Mouse (Mus musculus) limb, embryonic 14.5 days (tissue): ENCODE measurements at regions not wholly inside any gene's neighbourhood (a gene's known extent, or its start where the extent isn't known, plus 50 kb on each side); places are given as distances from the start of the nearest gene placed in this dataset.

Experiments used
- ATAC-seq: fragments of 200-750 bp; cut with Nextera tagmentation; 2 replicates; pipeline ENCODE4 v1.8.0; 2017; ENCODE audit warnings: low read depth, moderate number of reproducible peaks, moderate TSS enrichment; ENCODE audit not compliant: low FRiP score
- DNase-seq: peaks from one replicate; pipeline ENCODE4 v3.0.0-alpha.2; 2015; ENCODE audit warnings: low spot score
- H3K27ac ChIP-seq: fragments of 300-500 bp; sonication (generic); replicated peaks from 2 replicates; pipeline ENCODE4 v1.5.1; 2014; ENCODE audit warnings: low read depth, mild to moderate bottlenecking, low read length, moderate library complexity, mixed read lengths
- H3K27me3 ChIP-seq: fragments of 300-500 bp; sonication (generic); 2 replicates; pipeline ENCODE4 v1.6.1; 2014; ENCODE audit warnings: low read length, mixed read lengths; ENCODE audit not compliant: control insufficient read depth, insufficient read depth
- H3K36me3 ChIP-seq: fragments of 300-500 bp; sonication (generic); 2 replicates; pipeline ENCODE4 v1.6.1; 2014; ENCODE audit warnings: mild to moderate bottlenecking, low read length, moderate library complexity, mixed read lengths; ENCODE audit not compliant: control insufficient read depth, insufficient read depth
- H3K4me1 ChIP-seq: fragments of 300-500 bp; sonication (generic); 2 replicates; pipeline ENCODE4 v1.6.1; 2014; ENCODE audit warnings: antibody characterized with exemption, low read length, mixed read lengths; ENCODE audit not compliant: control insufficient read depth, insufficient read depth
- H3K4me2 ChIP-seq: fragments of 300-500 bp; sonication (generic); replicated peaks from 2 replicates; pipeline ENCODE4 v1.6.1; 2014; ENCODE audit warnings: low read depth, mild to moderate bottlenecking, low read length, moderate library complexity; ENCODE audit not compliant: severe bottlenecking
- H3K4me3 ChIP-seq: fragments of 300-500 bp; sonication (generic); replicated peaks from 2 replicates; pipeline ENCODE4 v1.5.1; 2014; ENCODE audit warnings: low read length
- H3K9ac ChIP-seq: fragments of 300-500 bp; sonication (generic); 2 replicates; pipeline ENCODE4 v1.6.1; 2014; ENCODE audit warnings: mild to moderate bottlenecking, low read depth, low read length, moderate library complexity; ENCODE audit not compliant: severe bottlenecking
- H3K9me3 ChIP-seq: fragments of 300-500 bp; sonication (generic); 2 replicates; pipeline ENCODE4 v1.6.1; 2016; ENCODE audit warnings: low read length; ENCODE audit not compliant: control insufficient read depth
- POLR2A ChIP-seq: fragments of 200-500 bp; IDR thresholded peaks from 2 replicates; pipeline ENCODE4 v1.8.0; 2012; ENCODE audit warnings: inconsistent platforms, mild to moderate bottlenecking, moderate library complexity, borderline replicate concordance; ENCODE audit not compliant: insufficient read depth, insufficient read length; ENCODE audit errors: extremely low read depth
- WGBS: fragments of 180-500 bp; shearing (Covaris S2); extraction: QIAGEN DNeasy Blood & Tissue Kit; methylation state at CpG from one replicate; pipeline ENCODE4 v1.1.7; 2014; 5-methylcytosine and 5-hydroxymethylcytosine counted together

DNA sequence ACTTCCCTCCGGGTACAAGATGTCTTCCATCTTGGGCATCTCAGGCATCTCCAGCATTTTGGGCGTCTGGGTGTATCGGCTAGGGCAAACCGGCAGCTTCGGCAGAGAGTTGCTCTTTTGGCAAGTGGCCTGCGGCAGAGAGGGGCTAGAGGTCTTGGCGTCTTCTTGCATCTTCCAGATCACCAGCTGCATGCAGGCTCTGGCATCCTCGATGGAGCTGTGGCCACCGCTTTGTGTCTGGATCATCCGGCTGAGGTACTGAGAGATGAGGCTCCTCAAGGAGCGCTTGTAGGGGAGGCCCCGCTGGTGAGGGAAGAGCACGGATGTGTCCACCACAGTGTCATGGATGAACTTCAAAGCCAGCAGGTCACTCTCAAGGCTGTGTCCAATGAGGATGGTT lies 59.9 kb upstream of the Supt20 start:
- no peak for TF ChIP-seq POLR2A
- 97% methylated on average over 13 of the region's 13 CpGs for WGBS

DNA sequence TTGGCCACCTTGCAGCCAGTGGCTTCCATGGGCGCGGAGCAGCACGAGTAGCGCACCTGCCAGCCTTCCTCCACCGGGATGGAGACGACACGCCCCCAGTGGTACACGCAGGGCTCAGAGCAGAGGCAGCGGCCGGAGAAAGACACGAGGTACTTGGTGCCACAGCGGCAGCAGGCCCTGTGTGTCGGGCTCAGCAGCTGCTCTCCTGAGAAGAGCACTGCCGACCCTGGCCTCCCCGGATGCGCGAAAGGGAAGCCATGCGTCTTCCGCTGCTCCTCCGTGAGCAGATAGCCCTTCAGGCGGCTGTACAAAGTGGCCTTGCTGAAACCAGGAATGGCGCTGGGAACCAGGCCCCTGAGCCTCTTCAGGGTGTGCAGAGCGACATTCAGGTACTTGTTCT lies 59.2 kb upstream of the Supt20 start:
- Histone ChIP-seq H3K4me3 (no peak overlapping the region), H3K27ac (no peak overlapping the region), H3K9ac (no peak overlapping the region), H3K4me1 (no peaks in the 10 kb centered on the region), H3K4me2 (no peak overlapping the region), H3K36me3 (no peaks in the 10 kb centered on the region), H3K27me3 (no peaks in the 10 kb centered on the region), H3K9me3 (peaks cover 9% of the 10 kb centered on the region; the same call in 1 of the 2 replicates)
- DNase-seq = no peak
- 96% methylated on average over 23 of the region's 23 CpGs for WGBS
- TF ChIP-seq POLR2A = no peak
- no peak for ATAC-seq

More for the DNA sequence above, 59.9 kb upstream of the Supt20 start:
- no peak for ATAC-seq
- H3K9ac ChIP-seq = no peak overlapping the region
- no peak overlapping the region for H3K4me3 ChIP-seq
- H3K9me3 ChIP-seq = peaks cover 9% of the 10 kb centered on the region; the same call in 1 of the 2 replicates
- DNase-seq = no peak
- no peak overlapping the region for H3K4me2 ChIP-seq
- no peaks in the 10 kb centered on the region for H3K36me3 ChIP-seq
- H3K27me3 ChIP-seq = no peaks in the 10 kb centered on the region
- H3K4me1 ChIP-seq = no peaks in the 10 kb centered on the region
- H3K27ac ChIP-seq = no peak overlapping the region

DNA sequence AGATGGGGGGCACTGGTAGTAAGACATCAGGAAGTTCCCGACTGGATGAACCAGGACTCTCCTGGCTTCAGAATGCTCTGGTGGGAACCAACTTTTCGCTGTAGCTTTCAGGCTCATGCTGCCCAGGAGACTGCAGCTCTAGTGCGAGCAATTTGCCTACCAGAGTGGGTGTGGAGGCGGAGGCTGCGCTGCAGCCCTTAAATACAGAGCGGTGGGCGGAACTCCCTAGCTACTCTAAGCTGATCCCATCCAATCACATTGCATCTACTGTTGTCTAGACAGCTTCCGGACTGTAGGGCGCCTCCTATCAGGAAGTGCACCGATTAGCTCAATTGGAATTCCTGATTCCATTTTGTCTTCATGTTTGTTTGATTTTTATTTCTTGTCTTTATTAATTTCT lies 58.2 kb upstream of the Supt20 start:
- 94% methylated on average over 10 of the region's 10 CpGs for WGBS
- Histone ChIP-seq H3K9ac (no peak overlapping the region), H3K27ac (no peak overlapping the region), H3K4me1 (no peaks in the 10 kb centered on the region), H3K4me2 (no peak overlapping the region), H3K36me3 (no peaks in the 10 kb centered on the region), H3K9me3 (peaks cover 9% of the 10 kb centered on the region; the same call in 1 of the 2 replicates), H3K4me3 (no peak overlapping the region), H3K27me3 (no peaks in the 10 kb centered on the region)
- TF ChIP-seq POLR2A = no peak
- ATAC-seq (no peak), DNase-seq (no peak)
